Mouse (Mus musculus) midbrain, embryonic 11.5 days (tissue): ENCODE measurements at regions not wholly inside any gene's neighbourhood (a gene's known extent, or its start where the extent isn't known, plus 50 kb on each side); places are given as distances from the start of the nearest gene placed in this dataset.

ENCODE experiments used
- ATAC-seq: fragments of 200-750 bp; cut with Nextera tagmentation; 2 replicates; pipeline ENCODE4 v1.8.0; 2017; ENCODE audit warnings: moderate TSS enrichment, moderate library complexity; ENCODE audit not compliant: low FRiP score
- DNase-seq: peaks from one replicate; pipeline ENCODE4 v3.0.0; 2015; ENCODE audit warnings: low spot score; ENCODE audit errors: missing footprints
- H3K27ac ChIP-seq: fragments of 300-500 bp; sonication (generic); 2 replicates; pipeline ENCODE4 v1.5.1; 2014; ENCODE audit warnings: low read depth, low read length
- H3K27me3 ChIP-seq: fragments of 300-500 bp; sonication (generic); 2 replicates; pipeline ENCODE4 v1.6.1; 2014; ENCODE audit warnings: mild to moderate bottlenecking, low read length, moderate library complexity, mixed read lengths; ENCODE audit not compliant: control insufficient read depth, insufficient read depth
- H3K36me3 ChIP-seq: fragments of 300-500 bp; sonication (generic); 2 replicates; pipeline ENCODE4 v1.6.1; 2014; ENCODE audit warnings: mild to moderate bottlenecking, low read length, moderate library complexity, mixed read lengths; ENCODE audit not compliant: control insufficient read depth, insufficient read depth
- H3K4me1 ChIP-seq: fragments of 300-500 bp; sonication (generic); 2 replicates; pipeline ENCODE4 v1.6.1; 2014; ENCODE audit warnings: low read length; ENCODE audit not compliant: control insufficient read depth, insufficient read depth
- H3K4me2 ChIP-seq: fragments of 300-500 bp; sonication (generic); 2 replicates; pipeline ENCODE4 v1.6.1; 2014; ENCODE audit warnings: mild to moderate bottlenecking, moderate library complexity
- H3K4me3 ChIP-seq: fragments of 300-500 bp; sonication (generic); 2 replicates; pipeline ENCODE4 v1.5.1; 2014; ENCODE audit warnings: low read depth, low read length
- H3K9ac ChIP-seq: fragments of 300-500 bp; sonication (generic); 2 replicates; pipeline ENCODE4 v1.6.1; 2014; ENCODE audit warnings: low read length
- H3K9me3 ChIP-seq: fragments of 300-500 bp; sonication (generic); 2 replicates; pipeline ENCODE4 v1.6.1; 2016; ENCODE audit warnings: low read length; ENCODE audit not compliant: control insufficient read depth
- WGBS: fragments of 180-500 bp; shearing (Covaris S2); extraction: QIAGEN DNeasy Blood & Tissue Kit; methylation state at CpG from one replicate; pipeline ENCODE4 v1.1.7; 2014; 5-methylcytosine and 5-hydroxymethylcytosine counted together

DNA sequence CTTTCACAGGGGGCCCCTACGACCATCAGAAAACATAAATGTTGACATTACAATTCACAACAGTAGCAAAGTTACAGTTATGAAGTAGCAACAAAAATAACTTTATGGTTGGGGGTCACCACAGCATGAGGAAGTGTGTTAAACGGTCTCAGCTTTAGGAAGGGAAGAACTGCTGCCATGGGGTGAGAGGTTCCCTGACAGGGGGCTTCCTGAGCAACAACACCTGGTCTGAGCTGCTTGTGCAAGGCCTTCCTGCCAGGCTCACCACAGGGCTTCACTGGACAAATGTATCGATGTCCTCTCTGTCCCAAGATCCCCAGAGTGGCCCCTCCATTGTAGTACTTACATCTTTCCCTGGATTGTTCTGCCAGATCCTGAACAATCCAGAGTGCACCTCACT, 70.7 kb upstream of the Kcng1 start:
- Histone ChIP-seq H3K4me3 (no peak overlapping the region), H3K4me2 (no peak overlapping the region), H3K9me3 (no peaks in the 10 kb centered on the region), H3K4me1 (no peaks in the 10 kb centered on the region), H3K27ac (no peak overlapping the region), H3K36me3 (no peaks in the 10 kb centered on the region), H3K27me3 (no peaks in the 10 kb centered on the region), H3K9ac (no peak overlapping the region)
- DNase-seq (peak; percentile 31), ATAC-seq (no peak)
- 74% methylated on average over 3 of the region's 3 CpGs for WGBS

DNA sequence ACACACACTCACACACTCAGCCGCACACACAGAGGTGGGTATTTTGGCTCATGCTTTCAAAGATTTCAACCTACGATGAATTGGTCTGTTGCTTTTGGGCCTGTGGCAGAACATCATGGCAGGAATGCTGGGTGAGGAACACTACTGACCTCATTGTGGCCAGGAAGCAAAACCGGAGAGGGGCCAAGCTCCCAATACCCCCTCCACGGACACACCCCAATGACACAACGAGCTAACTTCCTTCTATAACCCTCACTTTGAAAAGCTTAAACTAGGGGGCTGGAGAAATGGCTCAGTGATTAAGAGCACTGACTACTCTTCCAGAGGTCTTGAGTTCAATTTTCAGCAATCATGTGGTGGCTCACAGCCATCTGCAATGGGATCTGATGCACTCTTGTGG, 63.8 kb upstream of the Kcng1 start:
- DNase-seq (peak; percentile 17), ATAC-seq (no peak)
- Histone ChIP-seq H3K27ac (no peak overlapping the region), H3K27me3 (no peaks in the 10 kb centered on the region), H3K9ac (no peak overlapping the region), H3K36me3 (no peaks in the 10 kb centered on the region), H3K4me3 (no peak overlapping the region), H3K4me1 (no peaks in the 10 kb centered on the region), H3K4me2 (no peak overlapping the region), H3K9me3 (no peaks in the 10 kb centered on the region)
- WGBS, result 88% methylated on average over 5 of the region's 5 CpGs

DNA sequence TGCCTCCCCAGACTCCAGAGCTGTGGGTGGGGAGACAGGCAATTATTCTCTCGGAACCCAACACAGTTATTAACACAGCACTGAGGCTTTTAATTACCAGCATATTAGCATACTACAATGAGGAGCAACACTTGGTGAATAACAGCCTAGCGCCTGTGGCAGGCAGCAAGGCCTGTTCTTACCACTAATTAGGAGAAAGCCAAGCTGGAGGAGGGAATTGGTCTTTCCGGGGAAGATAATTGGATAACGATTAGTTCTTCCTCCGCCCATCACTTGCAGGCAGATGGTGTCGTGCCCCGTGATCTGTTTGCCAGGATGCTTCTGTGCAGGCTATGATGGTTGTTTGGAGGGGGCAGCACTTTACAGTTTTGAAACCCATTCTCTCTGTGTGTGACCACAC, 62.2 kb upstream of the Kcng1 start:
- H3K4me2 ChIP-seq, result no peak overlapping the region

GRCm38 (mm10) chr2:168338819-168339218, 57.3 kb upstream of the Kcng1 start:
- Histone ChIP-seq H3K4me3 (no peak overlapping the region), H3K27ac (no peak overlapping the region; the same call in 1 of the 2 replicates), H3K9me3 (no peaks in the 10 kb centered on the region), H3K9ac (no peak overlapping the region), H3K27me3 (no peaks in the 10 kb centered on the region), H3K4me1 (peaks cover 17% of the 10 kb centered on the region), H3K4me2 (no peak overlapping the region), H3K36me3 (no peaks in the 10 kb centered on the region)
- ATAC-seq, result no peak
- peak; percentile 87 for DNase-seq
- 50% methylated on average over 6 of the region's 6 CpGs for WGBS

More for the DNA sequence above, 62.2 kb upstream of the Kcng1 start:
- ATAC-seq (no peak), DNase-seq (peak; percentile 47)
- H3K36me3 ChIP-seq, result no peaks in the 10 kb centered on the region
- no peak overlapping the region for H3K4me3 ChIP-seq
- no peak overlapping the region for H3K9ac ChIP-seq
- no peak overlapping the region for H3K27ac ChIP-seq
- no peaks in the 10 kb centered on the region for H3K9me3 ChIP-seq
- peaks cover 5% of the 10 kb centered on the region for H3K4me1 ChIP-seq
- 64% methylated on average over 7 of the region's 7 CpGs for WGBS
- H3K27me3 ChIP-seq, result no peaks in the 10 kb centered on the region

DNA sequence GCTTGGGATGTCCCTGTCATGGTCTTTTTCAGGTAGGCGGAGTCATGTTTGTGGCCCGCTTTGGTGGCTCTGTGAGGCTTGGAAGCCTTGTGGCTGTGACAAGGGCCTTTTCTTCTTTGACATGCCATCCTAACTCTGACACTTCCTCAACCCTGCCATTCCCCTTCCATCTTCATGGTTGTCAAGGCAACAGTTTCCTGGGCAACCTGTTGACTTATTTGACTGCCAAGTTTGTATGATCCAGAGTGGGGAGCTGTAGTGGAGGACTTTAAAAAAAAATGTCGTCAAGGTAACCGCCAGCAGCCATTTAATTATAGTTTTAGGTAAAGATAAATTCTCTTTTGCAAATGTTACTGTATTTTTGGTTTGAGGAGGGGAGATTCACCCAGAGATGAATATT, 56.8 kb upstream of the Kcng1 start:
- Histone ChIP-seq H3K27ac (no peak overlapping the region; the same call in 1 of the 2 replicates), H3K9ac (no peak overlapping the region), H3K36me3 (no peaks in the 10 kb centered on the region), H3K4me2 (no peak overlapping the region), H3K27me3 (no peaks in the 10 kb centered on the region), H3K4me3 (no peak overlapping the region), H3K9me3 (no peaks in the 10 kb centered on the region), H3K4me1 (peaks cover 21% of the 10 kb centered on the region)
- ATAC-seq (peak; percentile 74), DNase-seq (peak; percentile 95)
- WGBS, result 29% methylated on average over 4 of the region's 4 CpGs

DNA sequence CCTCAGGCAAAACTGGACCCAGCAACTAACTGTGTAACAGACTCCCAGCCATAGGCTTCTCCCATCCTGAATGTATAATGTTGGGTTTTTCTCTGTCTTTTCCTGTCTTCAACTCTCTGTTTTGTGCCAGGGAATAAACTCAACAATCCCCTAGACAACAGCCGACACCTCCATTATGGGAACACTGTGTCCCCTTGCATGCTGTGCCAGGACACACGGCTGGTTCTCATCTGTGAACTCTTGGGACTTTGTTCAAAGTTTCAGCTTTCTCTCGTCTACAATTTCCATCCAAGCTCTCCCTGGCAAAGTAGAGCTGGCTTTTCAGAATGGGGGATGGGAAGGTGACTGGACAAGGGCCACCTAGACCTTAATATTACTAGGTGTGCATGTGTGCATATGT, 56.1 kb upstream of the Kcng1 start:
- DNase-seq, result no peak
- Histone ChIP-seq H3K9me3 (no peaks in the 10 kb centered on the region), H3K9ac (no peak overlapping the region), H3K4me1 (peaks cover 25% of the 10 kb centered on the region), H3K27ac (no peak overlapping the region), H3K36me3 (no peaks in the 10 kb centered on the region), H3K27me3 (no peaks in the 10 kb centered on the region), H3K4me2 (no peak overlapping the region), H3K4me3 (no peak overlapping the region)
- 79% methylated on average over 3 of the region's 3 CpGs for WGBS
- ATAC-seq, result no peak

GRCm38 (mm10) chr2:168335739-168336385, 54.3 kb upstream of the Kcng1 start:
- H3K4me2 ChIP-seq, result no peak overlapping the region

DNA sequence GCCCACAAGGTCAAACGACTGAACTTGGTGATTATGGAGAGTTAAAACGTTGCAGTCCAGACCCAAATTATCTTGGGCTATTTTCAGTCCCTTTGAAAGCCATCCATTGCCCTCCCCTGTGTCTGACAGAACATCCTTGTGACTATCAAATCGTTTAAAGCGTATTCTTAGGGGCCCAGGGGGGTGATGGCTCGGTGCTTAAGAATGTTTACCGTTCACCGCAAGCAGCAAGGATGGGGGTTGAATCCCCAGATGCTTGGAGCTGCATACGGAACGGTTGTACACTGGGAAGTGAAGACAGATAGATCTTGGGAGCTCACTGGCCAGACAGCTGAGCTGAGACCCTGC, 52.7 kb upstream of the Kcng1 start:
- H3K4me1 ChIP-seq, result peaks cover 23% of the 10 kb centered on the region
- no peak for ATAC-seq

More at GRCm38 (mm10) chr2:168335739-168336385, 54.3 kb upstream of the Kcng1 start:
- no peak overlapping the region for H3K27ac ChIP-seq
- WGBS, result 89% methylated on average over 11 of the region's 11 CpGs
- no peak overlapping the region for H3K4me3 ChIP-seq
- H3K4me1 ChIP-seq, result peaks cover 25% of the 10 kb centered on the region
- no peaks in the 10 kb centered on the region for H3K27me3 ChIP-seq
- no peaks in the 10 kb centered on the region for H3K9me3 ChIP-seq
- H3K36me3 ChIP-seq, result no peaks in the 10 kb centered on the region
- H3K9ac ChIP-seq, result no peak overlapping the region
- DNase-seq (no peak), ATAC-seq (no peak)

GRCm38 (mm10) chr2:168333552-168334240, 52.2 kb upstream of the Kcng1 start:
- H3K4me2 ChIP-seq, result no peak overlapping the region
- ATAC-seq, result 0 out of 2 replicates have a peak, but pooled peaks have one; percentile 20

More for the DNA sequence above, 52.7 kb upstream of the Kcng1 start:
- Histone ChIP-seq H3K9me3 (no peaks in the 10 kb centered on the region), H3K4me2 (no peak overlapping the region), H3K27me3 (no peaks in the 10 kb centered on the region), H3K27ac (no peak overlapping the region), H3K9ac (no peak overlapping the region), H3K36me3 (no peaks in the 10 kb centered on the region), H3K4me3 (no peak overlapping the region)
- 53% methylated on average over 9 of the region's 9 CpGs for WGBS
- DNase-seq, result no peak

More at GRCm38 (mm10) chr2:168333552-168334240, 52.2 kb upstream of the Kcng1 start:
- no peak overlapping the region for H3K9ac ChIP-seq
- peak; percentile 89 for DNase-seq
- H3K27ac ChIP-seq, result no peak overlapping the region
- WGBS, result 59% methylated on average over 20 of the region's 20 CpGs
- no peaks in the 10 kb centered on the region for H3K9me3 ChIP-seq
- H3K4me3 ChIP-seq, result no peak overlapping the region
- no peaks in the 10 kb centered on the region for H3K36me3 ChIP-seq
- H3K27me3 ChIP-seq, result no peaks in the 10 kb centered on the region
- peaks cover 20% of the 10 kb centered on the region for H3K4me1 ChIP-seq
